Mouse (Mus musculus): ENCODE measurements around the gene Pecam1.
A peak's percentile ranks its signal among the peaks of the same experiment; 100 is the strongest.
"Not testable (repeated sequence)": the region's sequence is repeated elsewhere in the genome, so short reads cannot be mapped to it uniquely, and the experiment has no call there.

Gene Pecam1

DNA sequence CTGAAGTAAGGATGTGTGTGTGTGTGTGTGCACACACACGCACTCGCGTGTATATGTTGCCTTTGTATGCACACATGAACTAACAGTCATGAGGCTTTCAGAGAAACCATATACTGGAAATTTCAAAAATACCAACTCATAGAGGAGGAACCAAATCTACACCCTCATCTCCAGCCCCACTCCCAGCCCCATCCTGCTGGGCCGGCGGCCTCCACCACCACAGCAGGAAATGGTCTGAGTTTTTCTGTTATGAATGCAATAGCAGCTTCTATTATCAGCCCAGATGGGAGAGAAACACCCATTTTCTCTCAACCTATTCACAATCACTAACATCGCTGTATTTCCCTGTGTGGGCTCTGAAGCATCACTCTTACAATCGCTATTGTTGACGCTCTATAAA, 128.4 kb downstream of the Pecam1 start:
- no peak for DNase-seq

DNA sequence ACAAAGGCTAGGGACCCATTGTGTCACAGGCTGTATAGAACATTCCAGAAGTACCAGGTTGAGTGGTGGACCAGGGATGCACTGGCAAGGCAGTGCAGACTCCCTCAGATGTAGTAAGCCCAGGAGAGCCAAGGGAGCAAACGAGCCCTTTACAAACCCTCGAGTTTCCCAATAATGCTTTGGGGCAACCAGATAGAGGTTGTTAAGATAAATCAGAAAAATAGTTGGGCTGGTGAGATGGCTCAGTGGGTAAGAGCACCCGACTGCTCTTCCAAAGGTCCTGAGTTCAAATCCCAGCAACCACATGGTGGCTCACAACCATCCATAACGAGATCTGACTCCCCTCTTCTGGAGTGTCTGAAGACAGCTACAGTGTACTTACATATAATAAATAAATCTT, 131.7 kb downstream of the Pecam1 start:
- DNase-seq: not testable (repeated sequence)

DNA sequence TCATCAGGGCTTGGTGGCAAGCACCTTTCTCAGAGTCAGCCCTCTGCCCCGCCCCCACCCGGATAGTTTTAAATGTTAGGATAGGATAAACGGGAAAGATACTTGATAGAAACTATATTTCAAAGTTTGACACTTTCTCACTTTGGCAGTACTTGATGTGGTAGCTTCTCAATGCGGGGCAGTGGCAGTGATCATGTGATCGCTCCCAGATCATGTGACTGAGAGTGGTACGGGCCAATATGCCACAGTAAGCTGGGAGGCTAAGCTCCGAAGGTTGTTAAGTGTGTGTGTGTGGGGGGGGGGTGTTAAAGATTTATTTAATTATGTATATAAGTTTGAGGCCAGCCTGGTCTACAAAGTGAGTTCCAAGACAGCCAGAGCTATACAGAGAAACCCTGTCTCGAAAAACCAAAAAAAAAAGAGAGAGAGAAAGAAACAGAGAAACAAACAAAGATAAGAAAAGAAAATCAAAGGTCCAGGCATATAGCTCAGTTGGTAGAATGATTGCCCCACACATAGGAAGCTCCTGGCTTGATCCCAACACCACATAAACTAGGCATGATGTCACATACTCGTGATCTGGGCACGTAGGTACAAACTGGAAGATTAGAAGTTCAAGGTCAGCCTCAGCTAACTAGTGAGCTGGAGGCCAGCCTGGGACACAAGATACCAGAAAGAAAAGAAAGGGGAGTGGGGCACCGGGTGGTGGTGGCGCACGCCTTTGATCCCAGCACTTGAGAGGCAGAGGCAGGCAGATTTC, 132.4 kb downstream of the Pecam1 start:
- DNase-seq: no peak

DNA sequence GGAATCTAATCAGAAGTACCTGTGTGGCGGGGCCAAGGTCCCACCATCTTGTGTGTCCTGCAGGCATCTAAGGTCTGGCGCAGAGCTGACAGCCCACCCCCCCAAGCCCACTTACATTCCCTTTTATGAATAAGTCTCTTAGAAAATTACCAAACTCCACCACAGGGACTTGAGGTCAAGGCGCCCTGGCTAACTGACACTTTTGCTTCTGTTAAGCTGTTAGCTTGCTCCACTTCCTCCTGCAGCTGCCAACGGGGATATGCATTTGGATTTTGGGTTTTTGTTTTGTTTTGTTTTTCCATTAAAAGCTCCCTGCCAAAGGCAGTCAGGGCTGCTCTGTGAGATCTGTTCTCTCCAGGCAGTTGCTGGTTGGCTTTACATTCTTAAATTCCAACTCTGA, 134.9 kb downstream of the Pecam1 start:
- no peak for DNase-seq

DNA sequence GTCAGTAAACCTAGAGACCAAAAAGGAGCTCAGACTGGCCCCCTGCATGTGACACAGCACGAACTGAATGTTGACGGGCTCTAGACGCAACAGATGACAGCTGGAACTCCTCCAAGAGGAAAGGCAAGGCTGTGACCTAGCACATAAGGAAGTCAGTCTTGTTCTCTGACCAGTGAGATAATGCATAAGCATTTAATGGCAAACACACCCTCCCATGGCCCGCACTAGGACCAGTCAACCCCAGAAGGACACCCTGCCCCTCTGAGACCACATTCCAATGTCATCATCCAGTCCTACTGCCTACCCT, 136.1 kb downstream of the Pecam1 start:
- no peak for DNase-seq

DNA sequence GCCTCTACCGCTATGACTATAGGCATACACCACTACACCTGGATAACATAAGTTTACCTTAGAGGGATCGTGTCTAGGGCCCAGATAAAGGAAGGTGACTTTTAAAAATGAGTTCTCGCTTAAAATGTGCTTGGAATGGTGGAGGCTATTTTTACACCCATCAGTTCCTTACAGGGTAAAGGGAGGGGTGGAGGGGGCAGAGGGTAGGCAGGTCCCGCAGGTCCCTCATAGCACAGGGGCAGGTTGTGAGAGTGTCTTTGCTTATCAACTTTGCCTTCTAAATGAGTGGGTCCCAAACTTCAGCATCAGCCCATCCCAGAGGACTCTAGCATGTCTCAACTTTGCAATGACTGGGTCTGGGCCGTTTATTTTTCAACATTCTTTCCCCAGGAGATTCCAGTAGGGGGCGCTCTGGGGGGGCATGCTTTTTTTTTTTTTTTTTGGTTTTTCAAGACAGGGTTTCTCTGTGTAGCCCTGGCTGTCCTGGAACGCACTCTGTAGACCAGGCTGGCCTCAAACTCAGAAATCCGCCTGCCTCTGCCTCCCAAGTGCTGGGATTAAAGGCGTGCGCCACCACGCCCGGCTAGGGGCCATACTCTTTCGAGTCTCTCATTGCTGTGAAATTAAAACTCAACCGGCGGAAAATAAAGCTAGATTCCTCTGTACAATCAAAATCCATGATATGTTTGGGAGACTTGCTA, 136.6 kb downstream of the Pecam1 start:
- DNase-seq: no peak

DNA sequence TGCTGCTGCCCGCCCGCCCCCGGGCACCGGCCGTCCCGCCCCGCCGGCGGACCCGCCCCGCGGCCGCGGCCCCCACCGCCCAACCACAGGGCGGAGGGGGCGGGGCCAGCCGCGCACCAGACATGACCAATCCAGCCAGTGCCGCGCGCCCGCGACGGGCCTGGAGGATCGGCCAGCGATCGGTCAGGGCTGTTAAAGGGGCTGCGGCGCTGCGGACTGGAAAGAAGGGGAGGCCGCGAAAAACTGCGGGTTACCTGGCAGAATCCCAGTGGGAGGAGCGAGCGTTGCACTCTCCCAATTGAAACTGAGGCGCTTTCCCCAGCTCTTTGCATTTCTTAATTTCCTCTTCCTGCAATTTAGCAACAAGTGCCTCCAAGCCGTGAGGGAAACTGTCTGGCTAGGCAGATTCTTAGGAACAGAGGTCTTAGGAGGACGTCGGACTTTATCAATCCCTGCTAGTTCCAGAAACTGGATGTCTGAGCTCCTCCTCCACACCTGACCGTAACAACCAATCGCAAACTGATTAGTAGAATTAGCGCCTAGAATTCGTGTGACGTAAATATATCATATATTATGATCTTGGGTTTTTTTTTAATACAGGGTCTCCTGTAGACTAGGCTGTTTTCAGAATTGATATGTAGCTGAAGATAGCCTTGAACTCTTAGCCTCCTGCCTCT, 137.3 kb downstream of the Pecam1 start, which contains the start of gene Tex2:
Gene Tex2, minus strand, starts transcription at position 463 of the 677 bp plus-strand sequence.
- peak; percentile 98 to 99 for DNase-seq

DNA sequence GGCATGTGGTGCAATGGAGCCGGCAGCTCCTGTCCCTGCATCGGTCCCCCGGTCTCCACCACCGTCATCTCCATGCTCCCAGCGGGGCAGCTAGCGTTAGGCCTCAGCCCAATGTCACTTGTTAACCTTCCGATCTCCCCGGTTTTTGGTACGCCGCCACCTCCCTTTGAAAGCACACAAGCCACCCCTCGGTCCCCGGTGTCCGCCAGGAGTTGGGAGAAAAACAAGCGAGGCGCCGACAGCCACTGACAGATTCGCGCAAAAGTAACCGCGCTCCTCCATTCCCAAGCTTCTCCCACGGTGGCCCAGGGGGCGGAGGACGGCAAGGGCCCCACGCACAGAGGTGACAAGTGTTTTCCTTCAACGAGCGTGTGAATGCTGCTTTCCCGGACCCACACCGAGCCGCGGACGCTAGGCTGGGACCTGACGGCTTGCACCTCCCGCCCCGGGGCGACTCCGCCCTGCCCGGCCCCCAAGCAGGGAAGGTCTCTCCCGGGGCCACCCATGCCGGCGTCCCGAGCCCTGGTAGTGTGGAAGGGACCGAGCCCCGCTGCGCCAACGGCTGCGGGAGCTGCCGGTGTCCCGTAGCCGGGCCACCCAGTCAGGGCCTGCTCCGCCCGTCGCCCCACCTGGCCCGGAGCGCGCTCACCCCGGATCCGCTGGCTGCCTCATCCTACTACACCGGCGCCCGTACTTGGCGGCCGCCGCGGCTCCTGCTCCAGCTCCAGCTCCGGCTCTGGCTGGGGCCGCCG, 138.0 kb downstream of the Pecam1 start:
- DNase-seq: peak; percentile 54 to 63

DNA sequence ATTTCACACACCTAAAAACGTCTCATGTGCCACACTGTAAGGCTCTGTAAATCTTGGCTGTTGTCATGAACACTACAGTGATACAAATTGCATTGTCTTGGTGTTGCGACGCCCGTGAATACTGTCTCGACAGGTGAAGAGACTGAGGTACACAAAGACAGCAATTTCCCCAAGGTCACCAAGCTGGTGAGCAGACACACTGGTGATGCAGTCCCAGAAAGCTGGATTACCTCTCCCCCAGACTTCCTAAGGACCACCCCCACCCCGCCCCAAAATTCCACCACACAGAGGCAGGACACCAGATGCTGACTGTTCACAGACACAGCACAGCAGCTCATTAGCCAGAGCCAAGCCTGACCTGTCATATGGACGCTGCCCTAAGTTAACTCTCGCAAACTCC, 140.7 kb downstream of the Pecam1 start:
- no peak for DNase-seq

DNA sequence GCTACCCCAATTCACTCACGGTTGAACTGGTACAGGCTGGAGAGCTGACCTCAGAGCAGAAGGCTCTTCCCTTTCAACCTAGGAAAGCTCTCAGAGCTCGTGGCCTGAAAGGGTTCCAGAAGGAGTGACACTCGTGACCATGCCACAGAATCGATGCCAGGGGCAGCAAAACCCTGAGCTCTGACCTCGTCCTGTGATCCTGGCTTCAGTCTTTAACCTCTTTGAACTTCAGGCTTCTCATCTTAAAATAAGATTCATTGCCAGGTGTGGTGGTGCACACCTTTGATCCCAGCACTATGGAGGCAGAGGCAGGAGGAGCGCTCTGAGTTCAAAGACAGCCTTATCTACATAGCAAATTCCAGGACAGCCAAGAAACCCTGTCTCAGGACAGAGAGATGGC, 143.1 kb downstream of the Pecam1 start:
- DNase-seq: no peak

DNA sequence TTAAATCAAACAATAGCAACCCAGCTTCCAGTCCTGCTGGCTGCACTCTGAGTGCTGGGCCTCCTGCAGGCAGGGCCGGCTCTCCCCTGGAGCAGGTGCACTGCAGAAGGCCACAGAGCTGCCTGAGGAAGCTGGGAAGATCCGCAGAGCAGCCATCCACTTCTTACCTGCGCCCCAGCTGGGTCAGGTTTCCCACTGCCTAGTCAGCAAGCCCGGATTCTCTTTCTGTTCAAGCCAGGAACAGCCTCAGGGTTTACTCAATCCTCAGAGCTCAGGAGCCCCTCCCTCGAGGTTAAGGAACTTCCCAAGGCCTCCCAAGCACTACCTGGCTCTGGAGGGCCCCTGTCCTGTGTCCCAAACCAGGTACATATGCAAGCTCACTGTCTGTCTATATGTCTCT, 144.4 kb downstream of the Pecam1 start:
- DNase-seq: no peak

All from cerebellum, adult 18-20 months (tissue).